Mouse (Mus musculus) c-Kit-positive CD71-positive TER-119-negative erythroid progenitor cells, embryonic 14.5 days (primary cell): ENCODE results near the gene Hcrtr1.

Experiments
- DNase-seq: peaks from one replicate; pipeline ENCODE4 v3.0.0-alpha.2; 2013; ENCODE audit warnings: low read depth

Hcrtr1 gene

GRCm38 (mm10) chr4:130167814-130168213, 28.7 kb upstream of the Hcrtr1 start:
- no peak for DNase-seq

- DNase-seq, result no peak
Measured at GRCm38 (mm10) chr4:130167321-130167720, 28.2 kb upstream of the Hcrtr1 start.

- DNase-seq, result no peak
Measured at GRCm38 (mm10) chr4:130166592-130166991, 27.4 kb upstream of the Hcrtr1 start.

- no peak for DNase-seq
Measured at GRCm38 (mm10) chr4:130166061-130166460, 26.9 kb upstream of the Hcrtr1 start.

GRCm38 (mm10) chr4:130164121-130164520, 25.0 kb upstream of the Hcrtr1 start:
- no peak for DNase-seq

DNA sequence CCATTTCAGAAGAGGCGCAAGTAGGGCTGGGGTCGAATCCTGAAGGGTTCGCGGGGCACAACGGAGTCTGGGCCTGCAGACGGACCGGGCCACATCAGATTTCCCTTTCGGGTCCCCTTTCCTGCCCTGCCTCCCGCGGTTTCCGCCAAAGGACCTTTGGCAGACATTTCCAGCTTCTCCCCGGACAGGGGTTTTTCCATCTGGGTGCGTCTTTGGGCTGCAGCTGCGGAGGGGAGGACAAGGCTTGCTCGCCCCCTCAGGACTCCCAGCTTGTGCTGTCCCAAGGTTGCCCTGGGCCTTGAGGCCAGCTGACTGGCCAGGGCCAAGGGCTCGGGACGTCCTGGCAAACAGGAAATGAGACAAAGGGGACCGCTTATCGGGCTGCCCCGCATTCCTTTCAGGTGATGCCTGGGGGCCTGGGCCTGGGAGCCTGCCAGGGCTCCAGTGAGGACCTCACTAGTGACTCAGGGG, 24.3 kb upstream of the Hcrtr1 start:
- no peak for DNase-seq

DNA sequence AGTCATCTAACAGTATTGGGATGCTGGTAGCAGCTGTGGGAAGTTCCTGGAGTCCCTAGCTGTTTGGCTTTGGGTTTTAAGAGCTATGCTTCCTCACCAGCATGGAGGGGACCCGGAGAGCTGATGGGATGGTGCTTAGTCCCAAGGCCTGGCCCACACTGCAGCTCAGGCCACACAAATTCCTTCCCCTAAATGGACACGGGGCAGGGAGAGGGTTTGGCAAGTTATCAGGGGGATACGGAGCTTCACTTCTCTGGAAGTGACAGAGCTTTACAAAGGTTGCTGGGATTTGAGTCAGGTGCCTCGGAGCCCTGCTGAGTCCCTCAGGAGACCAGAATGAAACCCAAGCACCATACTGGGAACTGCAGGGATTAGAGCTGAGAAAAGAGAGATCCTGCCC, 22.2 kb upstream of the Hcrtr1 start:
- no peak for DNase-seq

- DNase-seq, result no peak
Measured at GRCm38 (mm10) chr4:130156812-130157371, 17.7 kb upstream of the Hcrtr1 start.

DNA sequence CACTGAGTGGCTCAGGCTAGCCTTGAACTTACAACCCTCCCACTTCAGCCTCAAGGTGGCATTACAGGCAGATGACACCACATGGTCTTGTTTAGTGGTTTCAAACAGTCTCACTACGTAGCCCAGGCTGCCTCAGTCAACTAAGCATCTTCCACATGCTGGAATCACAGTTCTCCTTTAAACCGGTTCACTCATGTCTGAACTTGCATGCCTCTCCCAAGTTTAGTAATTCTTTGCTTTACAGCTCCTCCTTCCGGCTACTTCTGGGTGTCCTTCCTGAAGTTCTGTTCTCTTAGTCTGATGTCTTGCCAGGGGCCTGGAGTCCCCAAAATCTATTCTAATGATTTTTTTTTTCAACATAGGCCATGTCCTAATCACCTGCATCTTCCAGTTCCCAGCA, 15.1 kb upstream of the Hcrtr1 start:
- no peak for DNase-seq

- no peak for DNase-seq
Measured at GRCm38 (mm10) chr4:130148405-130148804, 9.2 kb upstream of the Hcrtr1 start.

DNA sequence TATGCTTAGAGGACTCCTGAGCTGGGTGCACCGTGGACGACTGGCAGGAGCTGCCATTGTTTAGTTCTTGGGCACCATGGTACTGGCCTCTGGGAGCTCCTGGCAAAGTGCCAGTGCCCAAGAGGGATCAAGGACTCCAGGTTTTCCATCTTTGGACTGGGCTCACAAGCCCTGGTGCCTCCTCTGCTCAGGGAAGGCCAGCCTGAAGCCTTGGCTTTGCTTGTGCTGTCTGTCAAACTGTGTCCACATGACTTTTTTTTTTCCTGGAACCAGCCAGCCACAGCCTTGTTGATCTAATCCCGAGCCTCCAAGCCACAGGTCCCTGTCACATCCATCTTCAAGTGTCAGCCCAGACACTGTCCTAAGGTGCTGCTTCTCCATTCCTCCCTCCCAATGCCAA, 2.6 kb upstream of the Hcrtr1 start:
- no peak for DNase-seq

GRCm38 (mm10) chr4:130140992-130141402, 1.8 kb upstream of the Hcrtr1 start:
- no peak for DNase-seq

- peak; percentile 20 for DNase-seq
Measured at GRCm38 (mm10) chr4:130138441-130139213, 532 bp downstream of the Hcrtr1 start.

DNA sequence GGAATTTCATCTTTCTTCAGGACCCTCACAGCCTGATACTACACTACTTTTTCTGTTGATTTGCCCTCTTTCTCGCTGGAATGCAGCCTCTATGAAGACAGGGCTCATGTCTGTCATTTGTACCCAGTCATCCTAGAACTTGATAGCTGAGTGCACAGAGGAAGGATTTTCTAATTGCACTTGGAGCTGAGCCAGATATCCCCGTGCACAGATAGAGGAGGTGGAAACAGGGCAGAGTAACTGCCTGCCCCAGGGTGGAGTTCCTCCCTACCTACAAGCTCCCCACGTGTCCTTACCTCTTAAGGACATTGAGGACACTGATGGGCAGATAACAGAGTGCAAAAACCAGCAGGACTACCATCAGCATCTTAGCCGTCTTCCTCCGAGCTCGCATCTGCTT, 5.8 kb downstream of the Hcrtr1 start:
- no peak for DNase-seq

GRCm38 (mm10) chr4:130131448-130132105, 7.6 kb downstream of the Hcrtr1 start:
- no peak for DNase-seq

GRCm38 (mm10) chr4:130130641-130131350, 8.4 kb downstream of the Hcrtr1 start:
- no peak for DNase-seq

DNA sequence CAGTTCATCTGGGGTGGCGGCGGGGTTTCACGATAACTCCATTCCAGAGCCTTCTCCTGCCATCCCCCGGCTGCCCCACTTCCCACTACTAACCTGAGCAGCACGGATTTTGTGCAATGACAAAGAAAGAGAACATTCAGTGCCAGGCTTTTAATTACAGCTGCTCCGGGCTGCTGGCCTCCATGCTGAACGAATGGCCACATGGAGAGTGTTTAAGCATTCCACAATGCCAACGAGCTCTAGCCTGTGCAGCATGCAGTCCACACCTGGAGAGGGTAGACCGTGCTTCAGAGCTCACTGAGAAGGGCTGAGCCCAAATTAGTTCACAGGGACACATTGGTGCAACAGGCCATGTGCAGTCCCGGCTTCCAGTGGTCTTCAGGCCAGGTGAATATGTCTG, 9.1 kb downstream of the Hcrtr1 start:
- DNase-seq, result no peak

- DNase-seq, result no peak
Measured at GRCm38 (mm10) chr4:130128907-130129306, 10.3 kb downstream of the Hcrtr1 start.

DNA sequence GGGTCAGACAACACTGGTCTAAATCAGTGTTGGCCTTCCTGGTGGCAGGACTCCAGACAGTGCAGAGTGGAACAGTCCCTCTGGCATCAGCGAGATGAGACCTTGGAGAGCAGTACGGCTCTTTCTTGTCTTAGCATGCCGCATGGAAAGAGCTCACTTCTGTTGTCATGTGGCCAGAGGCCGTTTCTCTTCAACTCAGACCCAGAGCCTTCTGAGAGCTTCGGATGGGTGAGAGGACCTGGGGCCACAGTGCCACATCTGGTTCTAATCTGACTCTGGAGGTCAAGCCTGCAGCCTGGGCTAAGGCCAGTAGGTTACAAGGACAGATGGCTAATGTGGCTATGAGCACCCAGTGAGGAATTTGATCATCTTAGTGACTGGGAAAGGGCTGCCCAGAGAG, 13.2 kb downstream of the Hcrtr1 start:
- no peak for DNase-seq

- no peak for DNase-seq
Measured at GRCm38 (mm10) chr4:130125164-130125563, 14.0 kb downstream of the Hcrtr1 start.

DNA sequence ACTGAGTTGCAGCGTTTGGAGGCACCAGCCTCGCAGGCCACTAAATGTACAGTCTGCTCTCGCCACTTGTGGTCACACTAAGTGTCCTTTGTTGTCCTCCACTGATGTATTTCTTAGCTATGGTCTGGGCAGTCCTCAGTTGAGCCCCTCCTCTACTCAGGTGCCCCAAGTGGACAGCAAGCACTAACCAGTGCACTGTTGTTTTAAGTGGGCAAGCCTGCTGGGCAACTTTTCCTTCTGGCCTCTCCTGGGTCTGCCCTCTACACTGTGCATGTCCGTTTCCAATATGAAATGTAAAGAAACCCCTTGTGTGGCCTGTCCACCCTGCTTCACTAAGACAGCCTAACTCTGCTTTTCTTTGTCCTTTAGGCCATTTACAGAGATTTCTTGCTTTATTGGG, 15.0 kb downstream of the Hcrtr1 start:
- no peak for DNase-seq

GRCm38 (mm10) chr4:130123020-130123419, 16.1 kb downstream of the Hcrtr1 start:
- no peak for DNase-seq

DNA sequence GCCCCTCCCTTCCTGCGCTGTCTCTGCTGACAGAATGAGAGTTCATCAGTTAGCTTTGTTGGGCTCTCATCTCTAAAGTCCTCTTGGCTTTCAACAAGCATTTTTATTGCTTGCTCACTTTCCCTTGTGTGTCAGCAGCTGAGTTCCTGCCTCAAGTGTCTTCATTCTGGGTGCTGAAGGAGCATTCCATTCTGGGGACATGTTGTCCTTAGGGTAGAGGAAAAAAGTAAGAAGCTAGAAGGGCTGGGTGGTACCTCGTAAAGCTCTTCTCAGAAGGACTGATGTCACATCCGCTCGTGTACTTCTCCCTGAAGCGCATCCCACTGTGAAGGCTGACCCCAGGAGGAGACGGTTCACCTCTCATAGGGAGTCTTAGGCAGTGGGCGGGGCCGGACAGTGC, 17.6 kb downstream of the Hcrtr1 start:
- DNase-seq, result no peak
